Mouse (Mus musculus): ENCODE measurements around the gene Gm1043. TPM values are rescaled to one million over a fixed set of nuclear protein-coding genes. Genes with fewer than 3 reads are reported as not detected.

The Gm1043 gene
- polyA plus RNA-seq, 1 experiment from 2014 or later = 0.10 TPM

DNA sequence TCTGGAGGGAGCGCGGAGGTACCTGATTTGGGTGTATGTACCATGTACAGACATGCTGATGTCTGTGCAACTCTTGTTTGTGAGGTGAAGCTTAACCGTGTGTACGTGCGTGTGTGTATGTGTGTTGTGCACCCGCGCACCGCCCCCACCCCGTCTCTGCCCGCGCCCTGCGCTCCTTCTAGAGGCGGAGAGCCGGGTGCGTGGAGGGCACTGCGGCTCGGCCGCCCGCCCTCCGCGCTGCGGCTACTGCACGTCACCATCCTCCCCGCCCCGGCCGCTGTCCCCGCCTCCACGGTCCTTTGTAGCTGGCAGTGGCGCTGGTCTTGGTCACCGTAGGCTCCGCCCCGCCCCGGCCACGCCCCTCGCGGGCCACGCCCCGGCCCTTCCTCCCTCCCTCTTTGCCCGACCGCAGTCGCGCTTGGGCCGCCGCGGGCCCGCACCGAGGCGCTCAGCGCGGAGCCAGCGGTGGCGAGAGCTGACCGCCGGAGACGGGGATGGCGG, 156.5 kb downstream of the Gm1043 start, which contains the start of gene Crmp1:
Gene Crmp1, plus strand, starts transcription at position 290 of the 501 bp plus-strand sequence.
- Histone ChIP-seq H3K27ac (no peak within 1 kb of the TSS), H3K4me3 (replicated peaks) (peak within 1 kb of the TSS; percentile 37), H3K36me3 (no peaks in the 10 kb centered on the region), H3K9ac (no peak within 1 kb of the TSS), H3K9me3 (no peaks in the 10 kb centered on the region), H3K4me1 (peaks cover 18% of the 10 kb centered on the region), H3K27me3 (replicated peaks) (peaks cover 68% of the 10 kb centered on the region), H3K4me2 (peak within 1 kb of the TSS; percentile 76)
- ATAC-seq (ENCODE audit: insufficient read depth, low FRiP score, low read depth) = peak; percentile 67
- WGBS = 2% methylated on average over 47 of the region's 56 CpGs

DNA sequence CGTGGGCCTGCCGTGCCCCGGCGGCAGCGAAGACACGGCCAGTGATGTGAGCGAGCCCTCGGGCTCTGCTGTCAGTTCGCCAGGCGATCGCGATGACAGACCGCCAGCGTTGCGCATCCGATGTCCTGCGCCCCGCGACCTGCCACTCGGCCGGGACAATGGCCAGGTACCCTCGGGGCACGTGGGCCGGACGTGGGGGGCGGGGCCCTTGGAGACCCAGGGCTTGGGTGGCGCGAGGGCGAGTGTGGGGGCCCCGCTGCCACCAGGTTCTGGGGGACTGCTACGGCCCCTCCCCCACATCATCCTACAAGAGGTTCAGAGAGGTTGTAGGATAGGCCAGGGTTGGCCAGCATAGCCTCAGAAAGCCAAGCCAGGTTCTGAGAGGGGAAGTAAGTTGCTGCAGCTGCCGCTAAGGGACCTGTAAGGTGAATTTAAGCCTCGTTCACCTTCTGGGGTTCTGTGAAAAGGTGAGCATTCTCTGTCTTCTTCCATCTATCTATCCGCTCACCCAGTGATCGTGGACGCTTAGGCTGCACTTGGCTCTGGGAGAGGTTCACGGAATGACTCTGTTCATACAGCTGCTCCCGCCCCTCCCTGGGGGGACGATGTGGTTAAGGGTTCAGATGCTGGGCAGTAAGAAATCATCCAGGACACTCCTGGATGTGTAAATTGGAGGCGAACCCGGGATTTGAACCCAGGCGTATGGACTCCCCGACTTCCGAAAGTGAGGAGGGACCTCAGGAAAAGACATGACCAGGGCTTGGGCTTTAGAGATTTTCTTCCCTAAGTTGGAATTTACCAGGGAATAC, 157.4 kb downstream of the Gm1043 start:
- no peak overlapping the region for H3K27ac ChIP-seq
- H3K9ac ChIP-seq = no peak overlapping the region
- H3K36me3 ChIP-seq = no peaks in the 10 kb centered on the region
- H3K27me3 ChIP-seq (replicated peaks) = peaks cover 69% of the 10 kb centered on the region
- peak overlapping the region; percentile 76 for H3K4me2 ChIP-seq
- peaks cover 19% of the 10 kb centered on the region for H3K4me1 ChIP-seq
- WGBS = 12% methylated on average over 44 of the region's 44 CpGs
- H3K4me3 ChIP-seq (replicated peaks) = peak overlapping the region; percentile 37
- no peak for ATAC-seq (ENCODE audit: insufficient read depth, low FRiP score, low read depth)
- no peaks in the 10 kb centered on the region for H3K9me3 ChIP-seq

DNA sequence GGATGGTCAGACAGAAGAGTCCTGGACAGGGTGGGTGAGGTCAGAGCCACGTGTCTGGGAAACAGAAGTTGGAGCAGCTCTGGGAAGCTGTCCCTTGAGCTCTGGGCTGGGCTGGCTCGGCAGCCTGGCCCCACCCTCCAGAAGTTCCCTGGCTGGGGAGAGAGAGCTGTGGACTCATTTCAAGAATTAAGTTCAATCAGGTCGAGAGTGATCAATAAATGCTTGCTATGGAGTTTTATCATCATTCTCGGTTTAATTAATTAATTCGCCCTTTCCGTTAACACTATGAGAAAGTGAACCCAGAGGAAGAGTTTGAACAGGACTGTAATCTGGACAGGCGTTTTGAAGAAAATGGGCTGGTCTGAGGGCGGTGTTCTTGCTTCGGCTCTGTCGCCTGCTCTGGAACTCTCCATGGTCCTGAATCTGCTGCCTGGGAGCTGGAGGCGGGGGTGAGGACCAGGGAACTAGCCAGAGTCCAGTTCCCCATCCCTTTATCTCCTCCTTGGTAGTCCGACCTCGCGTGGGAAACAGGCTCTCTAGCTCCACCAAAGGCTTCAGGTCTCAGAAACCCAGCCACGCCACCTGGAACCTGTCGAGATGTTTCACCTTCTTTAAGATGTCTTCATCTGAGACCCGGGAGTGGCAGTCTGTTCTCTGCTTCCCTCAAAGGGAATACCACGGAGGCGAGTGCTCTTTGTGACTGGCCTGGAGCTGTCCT, 158.2 kb downstream of the Gm1043 start:
- Histone ChIP-seq H3K4me2 (no peak overlapping the region), H3K9me3 (no peaks in the 10 kb centered on the region), H3K27me3 (replicated peaks) (peaks cover 69% of the 10 kb centered on the region), H3K36me3 (no peaks in the 10 kb centered on the region), H3K9ac (no peak overlapping the region), H3K4me1 (peaks cover 19% of the 10 kb centered on the region), H3K4me3 (replicated peaks) (peak overlapping the region; percentile 8; the same call in 1 of the 2 replicates), H3K27ac (no peak overlapping the region)
- no peak for ATAC-seq (ENCODE audit: insufficient read depth, low FRiP score, low read depth)
- 4% methylated on average over 19 of the region's 19 CpGs for WGBS

DNA sequence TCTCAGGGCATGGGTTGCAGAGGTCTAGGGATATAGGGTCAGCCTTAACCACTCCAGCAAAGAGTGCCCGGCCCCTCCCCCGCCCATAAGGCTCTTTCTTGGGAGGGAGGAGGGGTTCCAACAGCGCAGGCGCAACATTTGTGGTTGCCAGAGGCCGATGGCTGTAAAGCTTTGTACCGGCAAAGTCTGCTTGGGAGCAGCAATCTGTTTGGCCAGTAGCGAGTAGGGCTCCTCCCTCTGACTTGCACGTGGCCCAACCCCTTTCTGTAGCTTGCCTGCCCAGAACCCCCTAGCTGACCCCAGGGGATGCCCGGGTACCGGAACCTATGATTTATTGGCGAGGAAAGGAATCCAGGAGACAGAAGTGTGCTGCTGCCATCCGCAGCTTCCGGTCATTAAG, 159.0 kb downstream of the Gm1043 start:
- no peak overlapping the region for H3K4me3 ChIP-seq (replicated peaks)
- no peak for ATAC-seq (ENCODE audit: insufficient read depth, low FRiP score, low read depth)
- H3K9ac ChIP-seq = no peak overlapping the region
- no peak overlapping the region for H3K27ac ChIP-seq
- peaks cover 19% of the 10 kb centered on the region for H3K4me1 ChIP-seq
- WGBS = 6% methylated on average over 13 of the region's 13 CpGs
- peaks cover 69% of the 10 kb centered on the region for H3K27me3 ChIP-seq (replicated peaks)
- H3K36me3 ChIP-seq = no peaks in the 10 kb centered on the region
- no peak overlapping the region for H3K4me2 ChIP-seq
- H3K9me3 ChIP-seq = no peaks in the 10 kb centered on the region

DNA sequence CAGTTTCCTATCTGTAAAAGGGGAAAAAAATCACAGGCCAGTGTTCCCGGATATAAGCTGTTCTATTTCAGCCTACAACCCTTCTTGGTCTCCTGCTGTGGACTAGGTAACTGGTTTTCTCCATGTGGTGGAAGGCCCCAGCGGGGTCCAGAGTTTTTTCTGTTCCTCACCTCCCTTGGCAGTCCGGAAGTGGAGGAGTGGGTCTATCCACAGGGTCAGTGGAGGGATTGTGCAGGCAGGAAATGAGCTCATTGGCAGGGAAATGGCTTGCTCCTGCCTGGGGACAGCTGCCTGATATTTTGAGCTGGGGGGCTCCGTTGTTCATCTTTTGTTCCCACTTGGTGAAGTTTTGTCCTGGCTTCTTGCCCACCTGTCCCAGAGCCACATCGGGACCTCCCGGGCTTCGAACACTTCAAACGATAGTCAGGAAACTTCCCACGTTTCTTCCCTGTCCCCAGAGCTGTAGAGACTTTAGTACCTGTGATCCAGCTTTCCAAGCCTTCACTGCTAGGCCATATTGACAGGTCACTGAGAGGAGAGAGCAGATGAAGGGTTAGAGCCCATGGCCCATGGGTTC, 159.6 kb downstream of the Gm1043 start:
- Histone ChIP-seq H3K4me1 (peaks cover 19% of the 10 kb centered on the region), H3K4me3 (replicated peaks) (peak overlapping the region; percentile 49; the same call in 1 of the 2 replicates), H3K4me2 (peak overlapping the region; percentile 79; the same call in 1 of the 2 replicates), H3K9ac (no peak overlapping the region), H3K9me3 (no peaks in the 10 kb centered on the region), H3K27me3 (replicated peaks) (peaks cover 69% of the 10 kb centered on the region), H3K27ac (0 out of 2 replicates have a peak overlapping the region, but pooled peaks have one; percentile 26), H3K36me3 (no peaks in the 10 kb centered on the region)
- no peak for ATAC-seq (ENCODE audit: insufficient read depth, low FRiP score, low read depth)
- 32% methylated on average over 9 of the region's 9 CpGs for WGBS

DNA sequence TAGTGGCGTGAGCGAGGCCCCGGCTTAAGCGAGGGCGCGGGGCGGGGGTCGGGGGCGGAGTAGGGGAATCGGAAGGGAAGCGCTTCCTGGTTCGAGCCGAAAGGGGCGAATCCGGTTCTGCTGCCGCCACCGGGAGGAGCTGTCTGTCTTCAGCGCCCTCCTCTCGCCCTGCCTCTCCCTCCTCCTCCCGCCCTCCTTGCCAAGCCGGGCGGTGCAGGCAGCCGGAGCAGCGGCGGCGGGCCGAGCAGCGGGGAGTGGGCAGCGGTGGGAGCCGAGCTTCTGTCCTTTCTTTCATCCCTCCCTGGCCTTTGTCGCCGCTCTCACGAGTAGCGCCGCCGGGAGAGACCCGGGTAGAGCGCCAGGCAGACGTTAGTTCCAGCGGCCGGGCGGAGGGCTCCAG, 160.5 kb downstream of the Gm1043 start:
- Histone ChIP-seq H3K36me3 (no peaks in the 10 kb centered on the region), H3K4me2 (peak overlapping the region; percentile 79), H3K4me1 (peaks cover 19% of the 10 kb centered on the region), H3K9ac (no peak overlapping the region), H3K4me3 (replicated peaks) (peak overlapping the region; percentile 49), H3K27ac (peak overlapping the region; percentile 26; the same call in 1 of the 2 replicates), H3K9me3 (no peaks in the 10 kb centered on the region), H3K27me3 (replicated peaks) (peaks cover 61% of the 10 kb centered on the region)
- 1% methylated on average over 38 of the region's 42 CpGs for WGBS
- no peak for ATAC-seq (ENCODE audit: insufficient read depth, low FRiP score, low read depth)

DNA sequence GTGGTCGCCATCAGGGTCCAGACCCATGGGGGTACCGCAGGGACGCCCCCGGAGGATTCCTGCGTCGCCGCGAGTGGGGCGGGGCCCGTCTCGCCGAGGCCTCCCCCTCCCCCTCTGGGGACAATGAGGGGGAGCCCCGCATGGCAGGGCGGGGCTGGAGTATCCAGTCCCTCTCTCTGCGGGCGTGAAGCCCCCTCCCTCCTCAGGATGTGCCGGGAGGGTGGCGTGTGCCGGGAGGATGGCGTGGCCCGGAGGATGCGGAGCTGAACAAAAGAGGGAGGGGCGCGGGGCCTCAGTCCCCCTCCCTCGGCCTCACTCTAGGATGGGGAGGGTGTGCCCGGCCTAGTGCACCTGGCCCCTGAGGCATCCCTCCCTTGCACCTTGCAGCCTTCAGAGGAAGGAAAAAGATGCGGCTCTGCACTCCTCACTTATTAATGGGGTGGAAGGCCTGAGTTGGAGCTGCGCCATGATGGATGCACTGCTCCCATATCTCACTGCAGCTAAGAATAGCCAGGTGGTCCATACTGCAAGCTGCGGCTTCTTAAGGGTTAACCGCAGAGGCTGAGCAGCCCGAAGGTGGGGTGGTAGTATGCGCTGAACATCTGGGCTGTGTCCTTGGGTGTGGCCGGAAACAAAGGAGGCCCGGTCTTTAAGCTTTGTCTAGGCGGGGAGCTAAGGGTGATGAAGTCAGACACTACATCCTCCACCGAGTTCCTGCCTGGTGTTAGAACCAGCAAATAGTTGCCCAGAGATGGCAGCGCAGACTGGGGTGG, 161.2 kb downstream of the Gm1043 start:
- H3K36me3 ChIP-seq = no peaks in the 10 kb centered on the region
- peaks cover 19% of the 10 kb centered on the region for H3K4me1 ChIP-seq
- H3K9me3 ChIP-seq = no peaks in the 10 kb centered on the region
- H3K27me3 ChIP-seq (replicated peaks) = peaks cover 54% of the 10 kb centered on the region
- H3K27ac ChIP-seq = no peak overlapping the region
- H3K9ac ChIP-seq = no peak overlapping the region
- WGBS = 2% methylated on average over 29 of the region's 37 CpGs
- H3K4me3 ChIP-seq (replicated peaks) = peak overlapping the region; percentile 49
- H3K4me2 ChIP-seq = peak overlapping the region; percentile 79
- ATAC-seq (ENCODE audit: insufficient read depth, low FRiP score, low read depth) = peak; percentile 28; the same call in 1 of the 2 replicates

DNA sequence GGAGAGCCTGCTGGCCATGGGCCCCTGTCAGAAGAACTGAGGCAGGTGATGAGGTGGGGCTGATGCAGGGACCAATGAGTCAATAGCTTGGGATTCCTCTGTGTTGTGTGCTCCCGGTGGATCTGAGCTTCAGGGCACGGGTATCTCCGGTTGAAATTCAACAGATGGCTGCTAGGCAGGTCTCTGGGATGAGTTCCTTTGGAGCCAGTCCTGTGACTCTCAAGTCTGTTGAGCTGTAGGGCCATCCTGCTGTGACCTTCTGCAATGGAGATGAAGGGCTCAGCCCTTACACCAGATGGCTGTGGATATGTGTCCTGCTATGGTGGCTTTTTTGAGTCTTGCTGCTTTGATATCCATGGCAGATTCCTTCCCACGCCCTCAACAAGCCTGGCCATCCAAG, 162.3 kb downstream of the Gm1043 start:
- no peak for ATAC-seq (ENCODE audit: insufficient read depth, low FRiP score, low read depth)
- Histone ChIP-seq H3K36me3 (no peaks in the 10 kb centered on the region), H3K27ac (no peak overlapping the region), H3K27me3 (replicated peaks) (peaks cover 43% of the 10 kb centered on the region), H3K4me3 (replicated peaks) (no peak overlapping the region), H3K9ac (no peak overlapping the region), H3K4me1 (peaks cover 10% of the 10 kb centered on the region), H3K9me3 (no peaks in the 10 kb centered on the region), H3K4me2 (no peak overlapping the region)
- WGBS = 33% methylated on average over 4 of the region's 4 CpGs

DNA sequence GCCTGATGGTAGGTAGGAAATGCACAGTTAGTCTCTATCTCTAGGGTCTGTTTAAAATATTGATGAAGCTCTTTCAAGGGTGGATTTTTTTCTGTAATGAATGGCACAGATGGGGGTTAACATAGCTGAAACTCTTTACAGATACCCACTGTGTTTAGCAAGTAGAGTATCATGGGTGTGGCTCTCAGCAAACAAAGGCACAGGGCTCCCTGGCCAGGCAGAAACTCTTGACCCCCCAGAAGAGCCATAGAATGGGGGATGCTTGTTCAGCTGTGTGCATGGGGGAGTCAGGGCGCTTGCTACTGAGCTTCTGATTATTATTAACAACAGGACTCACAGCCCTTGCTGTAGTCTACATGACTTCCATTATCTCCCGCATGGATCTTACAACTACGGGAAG, 163.7 kb downstream of the Gm1043 start:
- WGBS = 69% methylated on average over 3 of the region's 3 CpGs
- H3K27me3 ChIP-seq (replicated peaks) = peaks cover 29% of the 10 kb centered on the region
- no peak for ATAC-seq (ENCODE audit: insufficient read depth, low FRiP score, low read depth)

DNA sequence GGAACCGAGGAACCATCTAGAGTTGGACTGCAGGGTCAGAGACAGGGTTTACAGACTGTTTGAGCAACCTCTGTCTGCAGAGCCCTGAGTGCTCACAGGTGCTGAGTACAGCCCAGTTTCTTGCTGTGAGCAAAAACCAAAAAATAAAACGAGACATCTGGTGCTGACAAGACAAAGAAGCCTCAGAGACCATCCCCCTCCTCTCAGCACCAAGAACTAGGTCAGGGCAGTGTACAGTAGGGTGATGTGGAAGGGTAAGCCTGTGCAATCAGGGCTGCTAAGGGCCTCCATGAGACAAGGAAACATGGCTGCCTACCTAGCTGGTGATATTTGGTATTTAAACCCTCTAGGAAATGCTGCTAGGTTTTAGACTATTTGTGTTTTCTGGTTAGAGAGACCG, 166.4 kb downstream of the Gm1043 start:
- WGBS = 40% methylated on average over 3 of the region's 3 CpGs
- ATAC-seq (ENCODE audit: insufficient read depth, low FRiP score, low read depth) = no peak

More for the DNA sequence above, 163.7 kb downstream of the Gm1043 start:
- Histone ChIP-seq H3K36me3 (no peaks in the 10 kb centered on the region), H3K4me3 (replicated peaks) (no peak overlapping the region), H3K27ac (no peak overlapping the region), H3K9ac (no peak overlapping the region), H3K9me3 (no peaks in the 10 kb centered on the region), H3K4me1 (peaks cover 10% of the 10 kb centered on the region; the same call in 1 of the 2 replicates), H3K4me2 (no peak overlapping the region)

More for the DNA sequence above, 166.4 kb downstream of the Gm1043 start:
- Histone ChIP-seq H3K4me1 (peaks cover 2% of the 10 kb centered on the region; the same call in 1 of the 2 replicates), H3K36me3 (no peaks in the 10 kb centered on the region), H3K9me3 (no peaks in the 10 kb centered on the region), H3K4me3 (replicated peaks) (no peak overlapping the region), H3K9ac (no peak overlapping the region), H3K27ac (no peak overlapping the region), H3K4me2 (no peak overlapping the region), H3K27me3 (replicated peaks) (peaks cover 2% of the 10 kb centered on the region)

All from stomach, embryonic 15.5 days (tissue).